Mouse (Mus musculus) heart, embryonic 16.5 days (tissue): ENCODE results near the gene Taf1d. TPM values are rescaled to one million over a fixed set of nuclear protein-coding genes. Genes with fewer than 3 reads are reported as not detected.
A peak's percentile ranks its signal among the peaks of the same experiment; 100 is the strongest.
"Not testable (repeated sequence)": the region's sequence is repeated elsewhere in the genome, so short reads cannot be mapped to it uniquely, and the experiment has no call there.

Experiments
- ATAC-seq: fragments of 200-750 bp; cut with Nextera tagmentation; replicated peaks from 2 replicates; pipeline ENCODE4 v1.8.0; 2017; ENCODE audit warnings: moderate number of reproducible peaks; ENCODE audit not compliant: insufficient read depth, low FRiP score; ENCODE audit errors: extremely low read depth
- H3K27ac ChIP-seq: fragments of 300-500 bp; sonication (generic); 2 replicates; pipeline ENCODE4 v1.5.1; 2014; ENCODE audit warnings: mild to moderate bottlenecking, low read length, control low read depth, moderate library complexity
- H3K27me3 ChIP-seq: fragments of 300-500 bp; sonication (generic); 2 replicates; pipeline ENCODE4 v1.6.1; 2014; ENCODE audit warnings: low read length, mixed read lengths; ENCODE audit not compliant: control insufficient read depth, insufficient read depth
- H3K36me3 ChIP-seq: fragments of 300-500 bp; sonication (generic); 2 replicates; pipeline ENCODE4 v1.6.1; 2014; ENCODE audit not compliant: control insufficient read depth, insufficient read depth
- H3K4me1 ChIP-seq: fragments of 300-500 bp; sonication (generic); 2 replicates; pipeline ENCODE4 v1.6.1; 2014; ENCODE audit warnings: low read length, mixed read lengths; ENCODE audit not compliant: control insufficient read depth, insufficient read depth
- H3K4me2 ChIP-seq: fragments of 300-500 bp; sonication (generic); 2 replicates; pipeline ENCODE4 v1.6.1; 2014; ENCODE audit warnings: low read depth, mild to moderate bottlenecking, control low read depth, low read length
- H3K4me3 ChIP-seq: fragments of 300-500 bp; sonication (generic); 2 replicates; pipeline ENCODE4 v1.5.1; 2014; ENCODE audit warnings: mild to moderate bottlenecking, control low read depth, low read length
- H3K9ac ChIP-seq: fragments of 300-500 bp; sonication (generic); 2 replicates; pipeline ENCODE4 v1.6.1; 2014; ENCODE audit warnings: low read length, control low read depth
- H3K9me3 ChIP-seq: fragments of 300-500 bp; sonication (generic); replicated peaks from 2 replicates; pipeline ENCODE4 v1.6.1; 2016; ENCODE audit warnings: low read length; ENCODE audit not compliant: control insufficient read depth
- WGBS: fragments of 180-500 bp; shearing (Covaris S2); extraction: QIAGEN DNeasy Blood & Tissue Kit; methylation state at CpG from one replicate; pipeline ENCODE4 v1.1.7; 2014; 5-methylcytosine and 5-hydroxymethylcytosine counted together
- polyA plus RNA-seq: library from polyadenylated mRNA; unstranded; fragments of >200 nt; fragmentation: Nextera tagmentation; extraction: Ambion mirVana; gene quantifications from 2 replicates; pipeline ENCODE4 v1.2.1, GENCODE M21; 2015

The Taf1d gene
- polyA plus RNA-seq, 1 experiment from 2014 or later: 47.4 TPM

DNA sequence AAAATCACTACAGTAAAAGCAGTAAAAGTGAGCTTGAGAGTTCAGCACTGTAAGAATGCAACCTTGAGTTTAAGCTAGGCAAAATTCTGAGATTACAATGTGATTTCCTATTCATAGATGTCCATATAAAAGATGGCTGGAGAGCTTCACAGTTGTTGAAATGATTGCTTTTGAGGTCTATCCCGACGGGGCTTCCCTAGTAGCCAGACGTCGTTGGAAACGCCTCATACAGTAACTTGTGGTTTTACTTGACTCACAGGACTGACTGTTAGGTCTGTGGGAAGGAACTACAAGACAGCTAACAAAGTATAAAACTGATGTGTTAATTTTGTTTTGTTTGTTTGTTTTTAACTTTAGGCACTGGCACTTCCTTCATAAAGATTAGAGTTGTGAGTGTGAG lies 7.6 kb downstream of the Taf1d start:
- WGBS: 84% methylated on average over 5 of the region's 5 CpGs
- Histone ChIP-seq H3K4me2 (no peak overlapping the region), H3K27me3 (no peaks in the 10 kb centered on the region), H3K4me3 (no peak overlapping the region), H3K27ac (no peak overlapping the region), H3K36me3 (peaks cover 62% of the 10 kb centered on the region), H3K4me1 (peaks cover 6% of the 10 kb centered on the region), H3K9ac (no peak overlapping the region), H3K9me3 (no peaks in the 10 kb centered on the region)
- no peak for ATAC-seq

DNA sequence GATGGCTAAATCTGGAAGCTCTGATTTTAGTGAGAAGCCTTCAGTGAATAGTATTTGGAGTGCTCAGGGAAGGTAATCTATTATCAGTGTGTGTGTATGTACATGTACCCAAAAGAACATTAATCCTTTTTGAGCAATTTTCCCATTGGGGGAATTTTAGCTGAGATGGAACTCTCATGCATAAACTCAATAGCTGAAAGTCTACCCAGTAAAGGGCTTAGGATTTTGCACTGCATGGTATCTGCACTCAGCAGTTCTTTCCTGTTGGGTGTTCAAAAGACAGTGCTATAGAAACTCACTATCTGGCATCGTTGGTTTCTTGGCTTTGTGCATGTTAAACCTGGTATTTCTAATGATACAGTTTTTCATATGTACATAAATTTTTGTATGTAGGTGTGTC lies 8.6 kb downstream of the Taf1d start:
- H3K4me1 ChIP-seq: no peaks in the 10 kb centered on the region
- WGBS: 92% methylated on average over 1 of the region's 1 CpGs

DNA sequence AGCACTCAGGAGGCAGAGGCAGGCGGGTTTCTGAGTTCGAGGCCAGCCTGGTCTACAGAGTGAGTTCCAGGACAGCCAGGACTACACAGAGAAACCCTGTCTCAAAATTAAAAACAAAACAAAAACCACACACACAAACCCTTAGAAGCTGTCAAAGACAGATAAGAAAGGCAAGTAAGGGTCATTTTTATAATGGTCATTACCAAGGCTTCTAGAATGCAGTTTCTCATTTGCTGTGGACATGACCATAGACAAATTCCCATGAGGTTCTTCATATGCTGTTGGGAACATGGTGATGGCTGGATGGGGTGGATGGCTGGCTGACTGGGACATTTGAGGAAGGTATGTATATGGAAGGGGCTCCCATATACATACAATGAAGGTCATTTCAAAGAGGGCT lies 10.3 kb downstream of the Taf1d start:
- H3K4me2 ChIP-seq, H3K27me3 ChIP-seq, H3K9me3 ChIP-seq, H3K27ac ChIP-seq, H3K4me3 ChIP-seq, ATAC-seq, H3K9ac ChIP-seq, H3K4me1 ChIP-seq: not testable (repeated sequence)
- peaks cover 43% of the 10 kb centered on the region for H3K36me3 ChIP-seq
- 90% methylated on average over 2 of the region's 2 CpGs for WGBS

More for the DNA sequence above, 8.6 kb downstream of the Taf1d start:
- no peak for ATAC-seq
- Histone ChIP-seq H3K9ac (no peak overlapping the region), H3K4me3 (no peak overlapping the region), H3K9me3 (no peaks in the 10 kb centered on the region), H3K4me2 (no peak overlapping the region), H3K27me3 (no peaks in the 10 kb centered on the region), H3K36me3 (peaks cover 55% of the 10 kb centered on the region), H3K27ac (no peak overlapping the region)

DNA sequence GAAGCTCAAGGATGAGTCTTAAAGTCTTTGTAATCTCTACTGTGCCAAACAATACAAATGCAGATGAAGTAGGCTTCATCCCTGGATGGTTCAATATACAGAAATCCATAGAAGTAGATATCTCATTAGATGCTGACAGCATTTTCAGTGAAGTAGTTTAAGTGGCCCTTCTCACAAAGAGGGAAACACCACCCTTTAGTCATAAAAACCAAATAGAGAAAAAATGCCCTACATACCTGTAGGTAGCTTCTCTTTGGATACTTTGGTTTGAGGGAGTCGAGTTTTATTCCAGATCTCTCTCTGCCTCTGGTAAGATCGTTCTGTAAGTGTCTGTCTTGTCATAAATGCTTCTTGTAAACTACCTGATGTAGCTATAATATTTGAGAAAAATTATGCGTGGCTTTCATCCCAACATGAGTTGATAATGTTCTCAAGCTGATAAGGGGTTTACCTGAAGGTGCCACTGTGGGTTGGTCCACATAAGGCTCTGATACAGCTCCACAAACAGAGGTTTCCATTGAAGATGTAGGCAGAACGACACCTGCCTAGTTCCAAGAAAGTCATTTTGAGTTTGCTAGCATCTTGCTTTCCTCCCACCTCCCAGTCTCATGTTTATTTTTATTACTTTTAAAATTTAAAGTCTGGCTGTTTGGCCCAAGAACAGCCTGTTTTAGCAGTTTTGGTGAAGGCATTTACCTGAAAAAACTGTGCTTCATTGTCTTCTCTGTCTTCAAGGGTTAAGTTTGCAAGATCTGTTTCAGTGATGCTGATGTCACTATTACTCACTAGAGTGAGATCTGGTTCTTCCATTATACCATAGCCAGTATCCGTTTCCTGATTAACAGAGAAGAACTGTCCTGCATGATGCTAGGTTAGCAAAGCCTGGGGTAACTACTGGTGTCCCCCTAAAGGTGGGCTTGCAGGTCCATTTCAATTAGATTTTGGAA lies 11.5 kb downstream of the Taf1d start:
- Histone ChIP-seq H3K36me3 (peaks cover 46% of the 10 kb centered on the region), H3K9me3 (no peaks in the 10 kb centered on the region), H3K4me2 (no peak overlapping the region)

DNA sequence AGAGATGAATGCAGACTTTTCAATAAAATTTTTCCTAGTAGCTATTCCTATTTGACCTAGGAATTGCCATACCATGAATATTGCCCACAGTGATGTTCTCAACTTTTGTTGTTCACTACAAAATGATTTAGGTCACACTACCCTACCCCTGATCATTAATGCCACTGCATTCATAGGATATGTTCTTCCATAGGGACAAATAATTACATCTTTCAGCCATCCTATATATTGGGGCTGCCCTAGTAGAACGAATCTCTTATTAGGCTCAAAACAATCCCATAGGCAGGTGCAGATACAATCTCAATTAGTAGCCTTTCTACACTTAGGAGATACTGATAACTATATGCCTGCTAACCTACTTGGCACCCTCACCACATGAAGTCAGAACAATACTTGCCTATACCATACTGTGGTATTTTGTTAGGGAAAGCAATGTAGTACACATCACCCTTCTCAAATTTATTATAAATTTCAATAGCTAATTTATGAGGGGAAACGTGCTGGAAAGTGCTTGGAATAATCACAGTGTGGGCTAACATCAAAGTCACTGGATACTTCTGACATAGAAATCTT lies 12.2 kb downstream of the Taf1d start:
- H3K27me3 ChIP-seq: no peaks in the 10 kb centered on the region
- ATAC-seq: no peak
- no peak overlapping the region for H3K9ac ChIP-seq
- H3K27ac ChIP-seq: no peak overlapping the region
- WGBS: 68% methylated on average over 2 of the region's 2 CpGs
- H3K4me2 ChIP-seq: no peak overlapping the region
- H3K36me3 ChIP-seq: peaks cover 47% of the 10 kb centered on the region
- H3K4me3 ChIP-seq: no peak overlapping the region
- H3K4me1 ChIP-seq: no peaks in the 10 kb centered on the region
- H3K9me3 ChIP-seq: no peaks in the 10 kb centered on the region

More for the DNA sequence above, 11.5 kb downstream of the Taf1d start:
- Histone ChIP-seq H3K4me3 (no peak overlapping the region), H3K27me3 (no peaks in the 10 kb centered on the region), H3K4me1 (no peaks in the 10 kb centered on the region), H3K27ac (no peak overlapping the region), H3K9ac (no peak overlapping the region)
- WGBS: 60% methylated on average over 5 of the region's 5 CpGs
- ATAC-seq: no peak

DNA sequence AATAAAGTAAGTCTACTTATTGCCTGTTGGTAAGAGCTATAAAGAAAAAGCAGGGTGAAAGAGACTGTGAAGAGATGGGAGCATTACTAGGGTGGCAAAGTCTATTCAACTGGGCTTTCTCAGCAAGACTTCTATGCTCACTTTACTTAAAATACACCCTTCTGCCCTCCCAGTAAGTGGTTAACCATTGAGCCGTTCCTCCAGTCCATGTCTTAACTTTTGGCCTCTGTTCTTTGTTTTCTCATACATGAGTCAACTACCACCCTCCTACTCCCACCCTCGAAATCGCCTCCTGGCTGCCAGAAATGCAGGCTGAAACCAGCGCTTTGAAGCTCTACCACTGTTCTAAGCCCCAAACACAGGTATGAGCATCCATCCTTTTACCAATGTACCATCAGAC lies 31.8 kb downstream of the Taf1d start:
- Histone ChIP-seq H3K4me3 (no peak overlapping the region), H3K4me1 (no peaks in the 10 kb centered on the region), H3K9ac (no peak overlapping the region), H3K27me3 (no peaks in the 10 kb centered on the region), H3K9me3 (no peaks in the 10 kb centered on the region), H3K36me3 (peaks cover 55% of the 10 kb centered on the region), H3K27ac (no peak overlapping the region), H3K4me2 (no peak overlapping the region)
- WGBS: 84% methylated on average over 4 of the region's 4 CpGs
- ATAC-seq: no peak

DNA sequence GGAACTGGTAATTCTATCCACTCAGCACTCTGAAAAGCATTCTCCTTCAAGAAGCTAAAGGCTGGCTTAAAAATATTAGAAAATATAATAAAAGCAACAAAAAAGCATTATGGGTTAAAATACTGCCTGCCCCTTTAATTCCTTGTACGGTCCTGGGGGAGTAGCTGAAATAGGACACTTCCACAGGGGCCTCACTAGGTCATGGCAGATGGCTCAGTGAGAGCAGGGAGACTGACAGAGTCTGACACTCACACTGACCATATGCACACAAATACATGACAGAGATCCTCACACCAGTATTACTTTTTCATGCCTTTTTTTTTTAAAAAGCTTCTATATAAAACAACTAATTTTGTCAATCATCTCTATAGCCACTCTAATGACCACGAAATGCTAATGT lies 43.9 kb downstream of the Taf1d start:
- Histone ChIP-seq H3K9me3 (no peaks in the 10 kb centered on the region), H3K4me2 (no peak overlapping the region), H3K9ac (no peak overlapping the region), H3K4me3 (no peak overlapping the region), H3K4me1 (no peaks in the 10 kb centered on the region), H3K27me3 (no peaks in the 10 kb centered on the region), H3K27ac (no peak overlapping the region), H3K36me3 (peaks cover 25% of the 10 kb centered on the region)
- 67% methylated on average over 2 of the region's 2 CpGs for WGBS
- no peak for ATAC-seq

DNA sequence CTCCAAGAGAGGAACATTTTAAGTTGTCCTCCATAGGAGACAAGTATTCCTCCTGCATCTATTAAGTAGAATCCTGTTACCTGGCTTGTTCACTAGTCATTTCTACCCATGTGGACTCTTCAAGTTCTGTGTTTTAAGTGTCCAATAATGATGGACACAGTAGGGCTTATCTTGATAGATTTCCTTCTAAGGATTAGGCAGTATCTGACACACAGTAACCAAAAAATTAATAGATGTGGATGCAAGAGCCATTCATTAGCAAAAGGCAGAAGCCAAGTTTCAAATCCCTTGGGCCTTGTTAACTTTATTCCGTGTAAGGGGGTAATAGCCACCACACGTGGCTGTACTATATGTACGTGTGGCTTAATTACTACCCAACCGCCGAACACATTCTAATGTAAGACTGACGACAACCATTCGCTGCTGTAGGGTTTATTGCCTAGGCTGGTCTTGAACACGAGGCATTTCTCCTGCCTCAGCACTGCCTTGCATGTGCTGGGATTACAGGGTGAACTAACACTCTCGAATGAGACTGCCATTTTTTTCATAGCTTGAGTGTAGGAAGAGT lies 51.0 kb downstream of the Taf1d start:
- Histone ChIP-seq H3K9ac (peak overlapping the region; percentile 91), H3K27me3 (no peaks in the 10 kb centered on the region), H3K4me2 (peak overlapping the region; percentile 86), H3K4me3 (peak overlapping the region; percentile 96), H3K27ac (peak overlapping the region; percentile 85), H3K9me3 (no peaks in the 10 kb centered on the region), H3K4me1 (peaks cover 14% of the 10 kb centered on the region), H3K36me3 (peaks cover 3% of the 10 kb centered on the region)
- 1% methylated on average over 9 of the region's 9 CpGs for WGBS
- no peak for ATAC-seq
